In the genomic region with DNA sequence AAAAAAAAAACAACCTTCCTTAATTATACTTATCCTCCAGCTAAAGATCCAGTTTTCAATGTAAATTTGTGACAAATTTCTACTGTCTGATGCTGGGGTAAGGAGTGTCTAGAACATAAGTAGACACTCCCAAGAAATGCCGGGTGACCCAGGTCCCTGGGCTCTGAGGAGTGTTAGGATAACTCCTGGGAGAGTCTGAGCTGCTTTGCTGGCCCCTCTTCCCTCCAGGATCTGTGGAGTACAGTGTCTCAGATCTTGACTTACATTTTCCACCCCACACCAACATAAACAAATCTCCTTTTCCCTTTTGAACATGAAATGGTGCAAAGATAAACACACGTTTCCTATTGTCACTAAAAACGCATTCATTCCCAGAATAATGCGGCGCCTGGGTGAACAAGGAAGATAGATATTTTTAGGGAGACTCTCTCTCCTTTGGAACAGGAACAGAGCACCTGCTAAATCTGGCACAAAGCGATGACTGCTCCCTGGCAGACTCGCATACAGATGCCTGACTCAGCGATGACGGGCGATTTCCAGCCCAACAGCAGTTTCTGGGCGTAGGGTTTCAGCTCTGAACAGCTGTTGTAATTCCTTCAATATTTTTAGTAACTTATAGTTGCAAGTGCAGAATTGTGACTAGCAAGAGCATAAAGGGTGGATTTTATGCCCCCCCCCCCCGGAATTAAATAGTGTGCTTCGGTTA, we compare ENCODE assay signal across 8 mouse cellular contexts.
DNase-seq lines count a peak whose midpoint lies in the region; ATAC-seq and TF ChIP-seq lines count a peak whose summit lies in the region.

No protein-coding gene starts in this region.

- no peak overlapping the region for H3K9ac ChIP-seq in kidney, embryonic 16.5 days (replicated peaks; ENCODE audit: low read length)
- no peak overlapping the region for H3K9ac ChIP-seq in midbrain, postnatal 0 days (replicated peaks; ENCODE audit: low read length, poor library complexity, severe bottlenecking)

- no peak overlapping the region for H3K27ac ChIP-seq in kidney, embryonic 16.5 days (ENCODE audit: low read length)
- no peak overlapping the region for H3K27ac ChIP-seq in kidney, adult 2 months (ENCODE audit: insufficient read depth, low read depth, low read length)
- peak overlapping the region; percentile 49 for H3K27ac ChIP-seq in midbrain, postnatal 0 days (ENCODE audit: low read depth, low read length)

- no peaks in the 10 kb centered on the region for H3K9me3 ChIP-seq in kidney, embryonic 16.5 days (ENCODE audit: low read length)
- H3K9me3 ChIP-seq in midbrain, postnatal 0 days (ENCODE audit: low read length) = no peaks in the 10 kb centered on the region

- DNase-seq in kidney, adult 2 months = no peak
- DNase-seq in cerebellum, adult 9-11 months = peak; percentile 10
- peak; percentile 83 for DNase-seq in gastrocnemius, postnatal 14 days
- DNase-seq in layer of hippocampus, adult 8-10 months (ENCODE audit: low spot score in 2 of 2) = peak; percentile 56 to 72
- peak; percentile 71 for DNase-seq in midbrain, postnatal 0 days (ENCODE audit: low spot score)
- no peak for DNase-seq in MN1 (ENCODE audit: low spot score)

- H3K36me3 ChIP-seq in kidney, embryonic 16.5 days (ENCODE audit: insufficient read depth, low read length) = no peaks in the 10 kb centered on the region
- no peaks in the 10 kb centered on the region for H3K36me3 ChIP-seq in kidney, adult 2 months (ENCODE audit: control insufficient read depth, insufficient read depth, low read length)
- no peaks in the 10 kb centered on the region for H3K36me3 ChIP-seq in midbrain, postnatal 0 days (ENCODE audit: insufficient read depth, low read length)

- TF ChIP-seq CTCF in kidney, adult 2 months (conservative IDR thresholded peaks at IDR 0.05; ENCODE audit: insufficient read depth, insufficient read length, low read depth, low read length) = no peak
- TF ChIP-seq CTCF in midbrain, postnatal 0 days (IDR thresholded peaks at IDR 0.05) = no peak

- H3K4me2 ChIP-seq in kidney, embryonic 16.5 days (replicated peaks; ENCODE audit: low read depth, low read length) = no peak overlapping the region
- H3K4me2 ChIP-seq in midbrain, postnatal 0 days (ENCODE audit: low read depth, low read length, poor library complexity, severe bottlenecking) = peak overlapping the region; percentile 16

- peak; percentile 75; the same call in 1 of the 2 replicates for ATAC-seq in kidney, embryonic 16.5 days (ENCODE audit: low FRiP score, low TSS enrichment)
- 0 out of 2 replicates have a peak, but pooled peaks have one; percentile 60 for ATAC-seq in midbrain, postnatal 0 days (ENCODE audit: low FRiP score)
- no peak for ATAC-seq in erythroid progenitor cell, adult 5-6 weeks (replicated peaks; ENCODE audit: low FRiP score, poor library complexity, severe bottlenecking)

- TF ChIP-seq POLR2A in kidney, adult 2 months (IDR thresholded peaks at IDR 0.05; ENCODE audit: low read depth, low read length) = no peak

- intact Hi-C loops in gastrocnemius, postnatal 14 days (cut with DNase I; ENCODE audit: low total_unique reads) = no loop called here

- 45% methylated on average over 13 of the region's 13 CpGs for WGBS in kidney, embryonic 16.5 days
- WGBS in kidney, adult 2 months = 24% methylated on average over 13 of the region's 13 CpGs
- 51% methylated on average over 13 of the region's 13 CpGs for WGBS in midbrain, postnatal 0 days

- no peak overlapping the region for H3K4me3 ChIP-seq in kidney, embryonic 16.5 days (ENCODE audit: low read length)
- no peak overlapping the region for H3K4me3 ChIP-seq in kidney, adult 2 months (ENCODE audit: insufficient read depth, low read depth, low read length)
- H3K4me3 ChIP-seq in midbrain, postnatal 0 days (ENCODE audit: low read depth, low read length) = no peak overlapping the region

- no peaks in the 10 kb centered on the region for H3K27me3 ChIP-seq in kidney, embryonic 16.5 days (ENCODE audit: insufficient read depth, low read length)
- no peaks in the 10 kb centered on the region for H3K27me3 ChIP-seq in kidney, adult 2 months (replicated peaks; ENCODE audit: control insufficient read depth, insufficient read depth, low read length)
- H3K27me3 ChIP-seq in midbrain, postnatal 0 days (ENCODE audit: insufficient read depth, low read length) = no peaks in the 10 kb centered on the region

- H3K4me1 ChIP-seq in kidney, embryonic 16.5 days (ENCODE audit: insufficient read depth, low read length) = 0 out of 2 replicates have a peak, but pooled peaks cover 11% of the 10 kb centered on the region
- H3K4me1 ChIP-seq in kidney, adult 2 months (ENCODE audit: control insufficient read depth, insufficient read depth, low read length) = no peaks in the 10 kb centered on the region
- no peaks in the 10 kb centered on the region for H3K4me1 ChIP-seq in midbrain, postnatal 0 days (ENCODE audit: insufficient read depth, low read length)

Comparison
In these comparisons a context has a peak if more than half of its experiments do, and no peak if none do; other contexts are left out.
1. DNase-seq: peak in cerebellum, adult 9-11 months (single experiment), gastrocnemius, postnatal 14 days (single experiment), layer of hippocampus, adult 8-10 months (2 of 2) and midbrain, postnatal 0 days (single experiment); none in kidney, adult 2 months (single experiment) and MN1 (single experiment).